Mouse (Mus musculus): ENCODE results near the gene Tex52. TPM values are rescaled to one million over a fixed set of nuclear protein-coding genes. Genes with fewer than 3 reads are reported as not detected.

Tex52 gene
- polyA plus RNA-seq, 1 experiment from 2014 or later: not detected

DNA sequence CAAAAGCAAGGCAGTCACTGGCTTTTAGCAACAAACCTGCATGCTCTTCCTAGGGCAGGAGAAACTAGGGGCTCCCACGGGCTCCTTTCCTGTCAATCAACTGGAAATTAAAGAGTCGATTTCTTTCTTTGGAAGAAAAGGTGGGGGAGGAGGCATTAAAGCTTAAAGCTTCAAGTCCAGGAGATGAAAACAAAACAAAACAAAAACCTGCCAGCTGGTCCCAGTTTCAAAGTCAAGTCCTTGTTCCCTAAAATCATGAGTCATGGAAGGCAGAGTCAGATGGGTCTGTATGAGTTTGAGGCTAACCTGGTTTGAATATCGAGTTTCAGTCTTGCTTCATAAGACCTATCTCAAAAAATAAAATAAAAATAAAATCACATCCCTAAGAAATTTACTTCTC lies 21.1 kb upstream of the Tex52 start:
- no peaks in the 10 kb centered on the region for H3K27me3 ChIP-seq (replicated peaks; ENCODE audit: control insufficient read depth, insufficient read depth, low read length)
- peaks cover 10% of the 10 kb centered on the region for H3K4me1 ChIP-seq (replicated peaks; ENCODE audit: control insufficient read depth, insufficient read depth, low read length)
- DNase-seq (ENCODE audit: low spot score) (no peak), ATAC-seq (replicated peaks; ENCODE audit: low FRiP score, low TSS enrichment, low read depth) (no peak)
- peaks cover 35% of the 10 kb centered on the region for H3K36me3 ChIP-seq (ENCODE audit: control insufficient read depth, insufficient read depth, low read length)
- H3K9me3 ChIP-seq (ENCODE audit: control insufficient read depth, low read length): no peaks in the 10 kb centered on the region
- H3K4me2 ChIP-seq (ENCODE audit: low read length): peak overlapping the region; percentile 81; the same call in 1 of the 2 replicates
- no peak overlapping the region for H3K4me3 ChIP-seq (ENCODE audit: low read depth, low read length)
- 75% methylated on average over 3 of the region's 3 CpGs for WGBS
- no peak overlapping the region for H3K9ac ChIP-seq (ENCODE audit: low read length)
- no peak overlapping the region for H3K27ac ChIP-seq (ENCODE audit: low read depth)

DNA sequence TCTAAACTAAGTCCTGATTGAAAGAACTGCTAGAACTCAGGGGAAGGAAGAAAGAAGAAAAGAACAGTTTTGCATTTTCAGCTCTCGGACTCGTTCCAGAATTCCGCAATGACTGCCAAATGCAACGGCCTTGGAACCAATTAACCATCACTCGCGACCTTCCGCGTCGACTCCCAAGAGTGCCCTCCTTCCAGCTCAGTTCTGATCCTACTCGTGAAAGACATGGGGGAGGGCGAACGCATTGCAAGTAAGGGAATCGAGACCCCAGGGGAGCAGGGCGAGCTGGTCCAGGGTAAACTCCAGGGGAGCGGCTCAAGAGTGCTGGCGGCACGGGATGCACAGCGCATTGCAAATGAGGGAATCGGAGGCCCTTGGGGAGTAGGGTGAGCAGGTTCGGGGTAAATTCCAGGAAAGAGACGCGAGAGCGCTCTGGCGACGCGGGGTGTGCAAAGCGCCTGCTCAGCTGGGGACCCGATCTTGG lies 20.0 kb upstream of the Tex52 start:
- DNase-seq (ENCODE audit: low spot score): no peak
- WGBS: under 1% methylated on average over 28 of the region's 28 CpGs
- Histone ChIP-seq H3K4me2 (ENCODE audit: low read length) (peak overlapping the region; percentile 81), H3K9me3 (ENCODE audit: control insufficient read depth, low read length) (no peaks in the 10 kb centered on the region), H3K27ac (ENCODE audit: low read depth) (peak overlapping the region; percentile 73), H3K4me3 (ENCODE audit: low read depth, low read length) (peak overlapping the region; percentile 54), H3K9ac (ENCODE audit: low read length) (peak overlapping the region; percentile 65), H3K36me3 (ENCODE audit: control insufficient read depth, insufficient read depth, low read length) (peaks cover 35% of the 10 kb centered on the region), H3K27me3 (replicated peaks; ENCODE audit: control insufficient read depth, insufficient read depth, low read length) (no peaks in the 10 kb centered on the region), H3K4me1 (replicated peaks; ENCODE audit: control insufficient read depth, insufficient read depth, low read length) (peaks cover 10% of the 10 kb centered on the region)
- peak; percentile 73 for ATAC-seq (replicated peaks; ENCODE audit: low FRiP score, low TSS enrichment, low read depth)

- DNase-seq (ENCODE audit: low spot score) (peak; percentile 99), ATAC-seq (replicated peaks; ENCODE audit: low FRiP score, low TSS enrichment, low read depth) (peak; percentile 99)
- Histone ChIP-seq H3K27ac (ENCODE audit: low read depth) (peak within 1 kb of the TSS; percentile 73), H3K4me3 (ENCODE audit: low read depth, low read length) (peak within 1 kb of the TSS; percentile 54), H3K9ac (ENCODE audit: low read length) (peak within 1 kb of the TSS; percentile 65), H3K9me3 (ENCODE audit: control insufficient read depth, low read length) (no peaks in the 10 kb centered on the region), H3K4me2 (ENCODE audit: low read length) (peak within 1 kb of the TSS; percentile 81), H3K4me1 (replicated peaks; ENCODE audit: control insufficient read depth, insufficient read depth, low read length) (peaks cover 13% of the 10 kb centered on the region), H3K36me3 (ENCODE audit: control insufficient read depth, insufficient read depth, low read length) (peaks cover 30% of the 10 kb centered on the region), H3K27me3 (replicated peaks; ENCODE audit: control insufficient read depth, insufficient read depth, low read length) (no peaks in the 10 kb centered on the region)
- 0% methylated on average over 42 of the region's 42 CpGs for WGBS
Observed at GRCm38 (mm10) chr6:128355726-128356416, 19.4 kb upstream of the Tex52 start, which contains the start of gene Tulp3. Gene Tulp3, minus strand, starts transcription at chr6:128355851.

DNA sequence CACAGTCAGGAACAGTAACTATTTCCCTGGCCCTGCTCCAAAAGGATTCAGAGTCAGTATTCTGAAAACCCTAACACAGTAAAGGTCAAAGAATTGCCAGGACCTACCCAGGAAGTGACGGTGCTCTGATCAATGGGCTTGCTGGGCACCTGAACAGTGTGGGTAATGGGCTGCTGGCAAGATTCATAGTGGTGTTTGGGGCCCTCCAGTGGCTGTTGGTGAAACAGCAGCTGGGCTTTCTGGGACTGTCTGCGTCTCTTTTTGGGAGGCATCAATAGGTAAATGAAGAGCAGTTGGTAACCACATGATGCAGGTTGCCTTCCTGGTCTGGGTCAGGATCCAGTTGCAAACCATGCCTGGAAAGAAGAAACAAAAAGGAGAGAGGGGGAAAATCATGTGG lies 16.3 kb upstream of the Tex52 start:
- Histone ChIP-seq H3K4me1 (replicated peaks; ENCODE audit: control insufficient read depth, insufficient read depth, low read length) (peaks cover 26% of the 10 kb centered on the region), H3K9me3 (ENCODE audit: control insufficient read depth, low read length) (no peaks in the 10 kb centered on the region), H3K36me3 (ENCODE audit: control insufficient read depth, insufficient read depth, low read length) (peaks cover 27% of the 10 kb centered on the region), H3K9ac (ENCODE audit: low read length) (no peak overlapping the region), H3K27ac (ENCODE audit: low read depth) (no peak overlapping the region), H3K4me3 (ENCODE audit: low read depth, low read length) (no peak overlapping the region), H3K4me2 (ENCODE audit: low read length) (no peak overlapping the region), H3K27me3 (replicated peaks; ENCODE audit: control insufficient read depth, insufficient read depth, low read length) (no peaks in the 10 kb centered on the region)
- 21% methylated on average over 2 of the region's 2 CpGs for WGBS
- ATAC-seq (replicated peaks; ENCODE audit: low FRiP score, low TSS enrichment, low read depth) (no peak), DNase-seq (ENCODE audit: low spot score) (peak; percentile 81)

- DNase-seq (ENCODE audit: low spot score) (peak; percentile 52), ATAC-seq (replicated peaks; ENCODE audit: low FRiP score, low TSS enrichment, low read depth) (no peak)
- Histone ChIP-seq H3K4me2 (ENCODE audit: low read length) (peak overlapping the region; percentile 79), H3K4me3 (ENCODE audit: low read depth, low read length) (peak overlapping the region; percentile 67), H3K27ac (ENCODE audit: low read depth) (peak overlapping the region; percentile 95), H3K4me1 (replicated peaks; ENCODE audit: control insufficient read depth, insufficient read depth, low read length) (peaks cover 17% of the 10 kb centered on the region), H3K36me3 (ENCODE audit: control insufficient read depth, insufficient read depth, low read length) (peaks cover 36% of the 10 kb centered on the region), H3K27me3 (replicated peaks; ENCODE audit: control insufficient read depth, insufficient read depth, low read length) (no peaks in the 10 kb centered on the region), H3K9me3 (ENCODE audit: control insufficient read depth, low read length) (no peaks in the 10 kb centered on the region), H3K9ac (ENCODE audit: low read length) (peak overlapping the region; percentile 92)
- 17% methylated on average over 9 of the region's 9 CpGs for WGBS
Observed at GRCm38 (mm10) chr6:128361901-128362300, 13.4 kb upstream of the Tex52 start.

- H3K27me3 ChIP-seq (replicated peaks; ENCODE audit: control insufficient read depth, insufficient read depth, low read length): no peaks in the 10 kb centered on the region
- peak within 1 kb of the TSS; percentile 79 for H3K4me2 ChIP-seq (ENCODE audit: low read length)
- peak within 1 kb of the TSS; percentile 67 for H3K4me3 ChIP-seq (ENCODE audit: low read depth, low read length)
- H3K36me3 ChIP-seq (ENCODE audit: control insufficient read depth, insufficient read depth, low read length): peaks cover 36% of the 10 kb centered on the region
- peak within 1 kb of the TSS; percentile 92 for H3K9ac ChIP-seq (ENCODE audit: low read length)
- peaks cover 17% of the 10 kb centered on the region for H3K4me1 ChIP-seq (replicated peaks; ENCODE audit: control insufficient read depth, insufficient read depth, low read length)
- H3K9me3 ChIP-seq (ENCODE audit: control insufficient read depth, low read length): no peaks in the 10 kb centered on the region
- WGBS: under 1% methylated on average over 70 of the region's 76 CpGs
- peak within 1 kb of the TSS; percentile 95 for H3K27ac ChIP-seq (ENCODE audit: low read depth)
- peak; percentile 93 for DNase-seq (ENCODE audit: low spot score)
- ATAC-seq (replicated peaks; ENCODE audit: low FRiP score, low TSS enrichment, low read depth): peak; percentile 89
Observed at GRCm38 (mm10) chr6:128362381-128363006, 12.8 kb upstream of the Tex52 start, which contains the start of the genes Rhno1 and Foxm1. Gene Rhno1, minus strand, starts transcription at chr6:128362911. Gene Foxm1, plus strand, starts transcription at chr6:128362967.

GRCm38 (mm10) chr6:128363007-128363825 lies 12.0 kb upstream of the Tex52 start:
- Histone ChIP-seq H3K27me3 (replicated peaks; ENCODE audit: control insufficient read depth, insufficient read depth, low read length) (no peaks in the 10 kb centered on the region), H3K4me1 (replicated peaks; ENCODE audit: control insufficient read depth, insufficient read depth, low read length) (peaks cover 17% of the 10 kb centered on the region), H3K36me3 (ENCODE audit: control insufficient read depth, insufficient read depth, low read length) (peaks cover 35% of the 10 kb centered on the region), H3K27ac (ENCODE audit: low read depth) (peak overlapping the region; percentile 95), H3K4me2 (ENCODE audit: low read length) (peak overlapping the region; percentile 79), H3K4me3 (ENCODE audit: low read depth, low read length) (peak overlapping the region; percentile 67), H3K9ac (ENCODE audit: low read length) (peak overlapping the region; percentile 92), H3K9me3 (ENCODE audit: control insufficient read depth, low read length) (no peaks in the 10 kb centered on the region)
- 1% methylated on average over 45 of the region's 46 CpGs for WGBS
- DNase-seq (ENCODE audit: low spot score) (peak; percentile 83), ATAC-seq (replicated peaks; ENCODE audit: low FRiP score, low TSS enrichment, low read depth) (no peak; the same call in 1 of the 2 replicates)

DNA sequence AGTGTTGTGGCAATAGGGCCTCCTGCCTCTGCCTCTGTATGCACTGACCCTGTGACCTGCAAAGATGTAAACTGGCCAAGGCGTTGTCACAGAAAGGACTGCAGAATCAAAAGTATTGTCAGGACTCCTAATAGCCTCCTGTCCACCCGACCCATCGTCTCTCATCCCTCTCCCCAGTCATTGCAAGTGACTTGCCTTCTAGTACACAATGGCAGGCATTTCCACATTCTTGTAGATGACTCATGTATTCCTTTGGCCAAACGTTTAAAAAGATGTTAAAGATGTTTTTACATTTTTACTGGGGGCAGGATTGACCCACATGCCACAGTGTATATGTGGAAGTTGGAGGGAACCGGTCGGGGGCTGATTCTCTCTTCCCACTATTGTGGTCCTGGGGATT lies 10.5 kb upstream of the Tex52 start:
- H3K27ac ChIP-seq (ENCODE audit: low read depth): no peak overlapping the region
- H3K4me2 ChIP-seq (ENCODE audit: low read length): no peak overlapping the region
- H3K4me3 ChIP-seq (ENCODE audit: low read depth, low read length): no peak overlapping the region
- H3K4me1 ChIP-seq (replicated peaks; ENCODE audit: control insufficient read depth, insufficient read depth, low read length): peaks cover 17% of the 10 kb centered on the region
- H3K36me3 ChIP-seq (ENCODE audit: control insufficient read depth, insufficient read depth, low read length): peaks cover 40% of the 10 kb centered on the region
- WGBS: 69% methylated on average over 6 of the region's 6 CpGs
- no peaks in the 10 kb centered on the region for H3K27me3 ChIP-seq (replicated peaks; ENCODE audit: control insufficient read depth, insufficient read depth, low read length)
- no peak overlapping the region for H3K9ac ChIP-seq (ENCODE audit: low read length)
- no peak for ATAC-seq (replicated peaks; ENCODE audit: low FRiP score, low TSS enrichment, low read depth)
- no peaks in the 10 kb centered on the region for H3K9me3 ChIP-seq (ENCODE audit: control insufficient read depth, low read length)
- DNase-seq (ENCODE audit: low spot score): no peak

All from intestine, embryonic 14.5 days (tissue).